Mouse (Mus musculus) heart, postnatal 36 days (tissue): ENCODE results near the gene Chrm2. TPM values are rescaled to one million over a fixed set of nuclear protein-coding genes. Genes with fewer than 3 reads are reported as not detected.

Experiments used
- DNase-seq, 2 experiments: peaks; one replicate each; pipeline ENCODE4 v3.0.0; 2021 to 2022
- intact Hi-C: fragments of 180-260 bp; cut with DNase I; formaldehyde crosslinking; loops from one replicate; pipeline ENCODE4 v1.15.1; 2025
- total RNA-seq, 2 experiments: library from RNA; stranded (reverse); gene quantifications; 2 replicates each; pipeline ENCODE4 v1.2.3; 2021

The Chrm2 gene
- total RNA-seq, result 10 to 100 TPM; 83.7 to 86.1 TPM

GRCm38 (mm10) chr6:36387612-36388400, at the start of gene Chrm2:
TSS of gene Chrm2 (plus strand) at chr6:36388084.
- DNase-seq, result peak; percentile 32 to 42
- intact Hi-C loops, result loop anchor here (5.0 to 10.0 kb wide), 5 partner anchors 134 to 657 kb away; no protein-coding TSS in a partner anchor

- intact Hi-C loops, result loop anchor here (10.0 kb wide), 1 partner anchor 989 kb away; no protein-coding TSS in a partner anchor
- DNase-seq, result no peak
Observed at GRCm38 (mm10) chr6:36373983-36374382, 13.9 kb upstream of the Chrm2 start.

GRCm38 (mm10) chr6:36377936-36378335, 9.9 kb upstream of the Chrm2 start:
- intact Hi-C loops, result loop anchor here (10.0 kb wide), 1 partner anchor 993 kb away; no protein-coding TSS in a partner anchor
- DNase-seq, result no peak

GRCm38 (mm10) chr6:36384102-36384501, 3.8 kb upstream of the Chrm2 start:
- intact Hi-C loops, result loop anchor here (10.0 kb wide), 3 partner anchors 379 to 661 kb away; no protein-coding TSS in a partner anchor
- no peak for DNase-seq

GRCm38 (mm10) chr6:36388401-36389259, 746 bp downstream of the Chrm2 start:
- intact Hi-C loops, result loop anchor here (5.0 to 10.0 kb wide), 5 partner anchors 134 to 656 kb away; no protein-coding TSS in a partner anchor
- DNase-seq, result peak; percentile 22 to 32

- intact Hi-C loops, result loop anchor here (5.0 to 10.0 kb wide), 5 partner anchors 133 to 655 kb away; no protein-coding TSS in a partner anchor
- DNase-seq, result peak; percentile 33 to 42
Observed at GRCm38 (mm10) chr6:36389260-36389965, 1.5 kb downstream of the Chrm2 start.

GRCm38 (mm10) chr6:36393705-36394104, 5.8 kb downstream of the Chrm2 start:
- intact Hi-C loops, result loop anchor here (5.0 kb wide), 1 partner anchor 59 kb away; no protein-coding TSS in a partner anchor
- DNase-seq, result no peak

- DNase-seq, result peak; percentile 43 to 50
- intact Hi-C loops, result loop anchor here (1.0 to 5.0 kb wide), 2 partner anchors 46 to 192 kb away; no protein-coding TSS in a partner anchor
Observed at GRCm38 (mm10) chr6:36405139-36405538, 17.3 kb downstream of the Chrm2 start.

GRCm38 (mm10) chr6:36409016-36409415, 21.1 kb downstream of the Chrm2 start:
- intact Hi-C loops, result loop anchor here (5.0 kb wide), 1 partner anchor 188 kb away; no protein-coding TSS in a partner anchor
- DNase-seq, result no peak

GRCm38 (mm10) chr6:36410057-36410456, 22.2 kb downstream of the Chrm2 start:
- no peak for DNase-seq
- intact Hi-C loops, result no loop called here

- intact Hi-C loops, result no loop called here
- DNase-seq, result no peak
Observed at GRCm38 (mm10) chr6:36419716-36420115, 31.8 kb downstream of the Chrm2 start.

GRCm38 (mm10) chr6:36437964-36438363, 50.1 kb downstream of the Chrm2 start:
- DNase-seq, result no peak
- intact Hi-C loops, result no loop called here

GRCm38 (mm10) chr6:36439218-36439617, 51.3 kb downstream of the Chrm2 start:
- no peak for DNase-seq
- intact Hi-C loops, result no loop called here

GRCm38 (mm10) chr6:36451480-36451879, 63.6 kb downstream of the Chrm2 start:
- DNase-seq, result no peak
- intact Hi-C loops, result loop anchor here (1.0 to 5.0 kb wide), 3 partner anchors 46 to 71 kb away; no protein-coding TSS in a partner anchor

- DNase-seq, result peak in 1 of 2 experiments; percentile 33
Observed at GRCm38 (mm10) chr6:36455071-36455470, 67.2 kb downstream of the Chrm2 start.

GRCm38 (mm10) chr6:36457015-36457414, 69.1 kb downstream of the Chrm2 start:
- intact Hi-C loops, result loop anchor here (5.0 kb wide), 2 partner anchors 50 to 140 kb away; no protein-coding TSS in a partner anchor
- DNase-seq, result no peak

More at GRCm38 (mm10) chr6:36455071-36455470, 67.2 kb downstream of the Chrm2 start:
- intact Hi-C loops, result loop anchor here (5.0 kb wide), 2 partner anchors 52 to 142 kb away; no protein-coding TSS in a partner anchor

- DNase-seq, result no peak
- intact Hi-C loops, result no loop called here
Observed at GRCm38 (mm10) chr6:36464008-36464407, 76.1 kb downstream of the Chrm2 start.

GRCm38 (mm10) chr6:36484132-36484665, 96.3 kb downstream of the Chrm2 start:
- DNase-seq, result no peak
- intact Hi-C loops, result no loop called here

- intact Hi-C loops, result loop anchor here (5.0 kb wide), 2 partner anchors 50 to 110 kb away; no protein-coding TSS in a partner anchor
- DNase-seq, result no peak
Observed at GRCm38 (mm10) chr6:36507008-36507663, 119.3 kb downstream of the Chrm2 start.
